Mouse (Mus musculus): ENCODE data around the gene Colq.

The Colq gene

GRCm38 (mm10) chr14:31525040-31525810, 65.9 kb downstream of the Colq start:
- DNase-seq, result no peak

GRCm38 (mm10) chr14:31521318-31521717, 69.8 kb downstream of the Colq start:
- DNase-seq, result no peak

DNA sequence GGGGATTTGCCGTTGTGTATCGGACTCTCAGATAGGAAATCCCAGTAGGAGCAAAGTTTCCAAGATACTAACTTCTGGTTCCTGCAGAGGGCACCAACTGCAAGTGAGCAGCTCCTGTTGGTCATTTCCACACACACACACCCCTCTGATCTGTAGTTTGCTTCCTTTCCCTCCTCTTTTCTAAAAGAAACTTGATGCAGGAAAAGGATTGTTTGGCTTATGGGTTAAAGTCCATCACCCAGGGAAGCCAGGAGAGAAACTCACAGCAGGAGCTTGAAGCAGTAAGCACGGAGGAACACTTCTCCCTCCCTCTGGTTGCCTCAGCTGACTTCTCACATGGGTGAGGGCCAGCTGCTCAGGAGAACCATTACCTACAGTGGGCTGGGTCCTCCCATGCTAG, 72.0 kb downstream of the Colq start:
- no peak for DNase-seq

DNA sequence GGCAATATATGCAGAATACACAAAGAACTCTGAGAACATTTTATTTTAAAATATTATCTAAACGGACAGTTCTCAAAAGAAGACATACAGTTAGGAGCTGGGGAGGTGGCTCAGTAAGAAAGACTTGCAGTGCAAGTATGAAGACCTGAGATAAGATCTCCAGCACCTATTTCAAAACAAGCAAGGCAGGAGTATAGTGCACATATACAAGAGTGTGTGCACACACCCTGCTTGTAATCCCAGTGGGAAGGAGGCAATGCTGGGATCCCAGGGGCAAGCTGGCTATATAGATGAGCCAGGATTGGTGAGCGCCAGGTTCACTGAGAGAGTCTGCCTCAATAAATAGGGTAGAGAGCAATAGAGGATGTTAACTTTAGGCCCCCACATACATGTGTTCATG, 75.2 kb downstream of the Colq start:
- no peak for DNase-seq

- DNase-seq, result no peak
These were observed 80.8 kb downstream of the Colq start for GRCm38 (mm10) chr14:31510322-31510721.

DNA sequence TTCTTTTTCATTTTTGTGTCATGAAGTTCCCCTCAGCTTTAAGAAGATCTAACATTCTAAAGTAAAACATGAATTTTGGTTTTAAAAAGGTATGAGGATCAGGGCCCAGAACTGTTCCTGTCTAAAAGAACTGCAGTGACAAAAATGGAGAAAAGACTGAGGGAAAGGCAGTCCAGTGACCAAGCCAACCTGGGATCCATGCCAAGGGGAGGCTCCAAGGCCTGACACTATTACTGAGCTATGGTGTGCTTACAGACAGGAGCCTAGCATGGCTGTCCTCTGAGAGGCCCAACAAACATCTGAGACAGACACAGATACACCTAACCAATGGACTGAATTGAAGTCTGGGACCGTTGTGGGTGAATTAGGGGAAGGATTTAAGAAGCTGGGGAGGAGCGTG, 81.2 kb downstream of the Colq start:
- DNase-seq, result no peak

DNA sequence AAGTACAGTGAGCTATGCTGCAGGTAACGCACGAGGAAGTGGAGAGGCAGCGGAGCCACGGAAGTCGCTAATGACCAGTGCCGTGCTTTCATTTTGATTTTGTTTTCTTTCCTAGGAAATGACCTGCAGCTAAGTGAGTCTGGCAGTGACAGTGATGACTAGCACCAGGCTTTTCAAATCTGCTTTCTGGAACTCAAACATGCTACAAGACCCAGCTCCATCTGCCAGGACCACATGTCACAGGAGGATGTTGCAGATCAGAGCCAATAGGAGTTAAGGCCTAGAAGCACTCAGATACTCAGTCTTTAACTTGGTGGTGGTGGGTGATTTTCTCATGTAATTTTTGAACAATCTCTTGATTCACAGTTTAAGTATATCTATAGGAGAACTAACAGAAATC, 84.7 kb downstream of the Colq start:
- no peak for DNase-seq

GRCm38 (mm10) chr14:31503406-31503805, 87.7 kb downstream of the Colq start:
- no peak for DNase-seq

DNA sequence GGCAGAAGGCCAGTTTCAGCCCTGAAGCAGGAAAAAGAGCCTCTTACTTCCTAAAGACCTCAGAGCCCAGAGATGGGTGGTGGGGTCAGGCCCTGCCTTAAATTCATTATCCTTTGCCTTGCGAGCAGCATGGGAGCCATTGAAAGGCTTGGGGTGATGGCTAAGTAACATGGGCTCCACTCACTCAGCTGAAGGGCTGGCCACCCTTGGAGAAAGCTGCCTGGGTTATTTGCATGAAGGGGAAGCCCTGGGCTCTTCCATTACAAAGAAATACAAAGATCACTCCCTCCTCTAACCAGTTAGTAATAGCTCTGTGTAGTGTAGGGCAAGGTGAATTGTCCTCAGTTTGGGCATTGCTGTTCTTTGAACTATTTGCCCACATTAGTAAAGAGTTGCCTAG, 91.6 kb downstream of the Colq start:
- DNase-seq, result no peak

GRCm38 (mm10) chr14:31496241-31496646, 94.9 kb downstream of the Colq start:
- DNase-seq, result peak; percentile 14

DNA sequence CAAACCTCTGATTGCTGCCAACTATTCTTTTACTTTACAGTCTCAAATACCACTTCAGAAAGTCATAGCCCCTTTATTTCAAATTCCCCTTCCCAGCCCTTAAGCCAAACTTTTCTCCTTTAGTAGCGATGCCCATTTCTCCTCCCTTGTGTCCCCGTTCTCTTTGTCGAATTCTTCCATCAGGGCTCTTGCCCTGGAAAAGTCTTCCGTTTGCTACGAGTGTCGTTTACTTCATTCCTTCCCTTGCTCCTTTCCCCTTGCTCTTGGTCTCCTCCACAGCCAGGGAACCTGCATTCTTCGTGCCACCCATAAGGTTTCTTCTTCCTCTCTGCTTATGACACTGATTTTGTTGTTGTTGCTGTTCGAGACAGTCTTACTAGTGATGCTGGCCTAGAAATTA, 95.6 kb downstream of the Colq start:
- peak; percentile 14 for DNase-seq

DNA sequence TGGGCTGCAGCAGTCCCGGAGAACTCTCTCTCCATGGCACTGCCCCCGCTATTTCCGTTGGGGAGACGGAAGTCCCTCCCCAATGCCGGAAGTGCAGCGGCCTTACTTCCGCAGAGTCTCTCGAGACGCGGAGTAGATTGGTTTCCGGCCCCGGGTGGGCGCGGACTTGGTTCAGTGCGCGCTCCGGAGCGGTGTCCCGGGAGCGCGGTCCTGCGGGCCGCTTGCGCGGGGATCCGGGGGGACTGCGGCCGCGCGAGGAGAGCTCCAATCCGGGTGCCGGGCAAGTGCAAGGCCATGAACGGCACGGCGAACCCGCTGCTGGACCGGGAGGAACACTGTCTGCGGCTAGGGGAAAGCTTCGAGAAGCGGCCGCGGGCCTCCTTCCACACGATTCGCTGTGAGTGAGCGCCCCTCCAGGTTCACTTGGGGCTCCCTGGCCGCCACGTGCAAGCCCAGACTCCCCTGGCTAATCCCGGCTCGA, 96.1 kb downstream of the Colq start, which contains the start of gene Mettl6:
Mettl6 (minus strand) TSS at position 66 of the 481 bp plus-strand sequence.
- DNase-seq, result peak; percentile 95

DNA sequence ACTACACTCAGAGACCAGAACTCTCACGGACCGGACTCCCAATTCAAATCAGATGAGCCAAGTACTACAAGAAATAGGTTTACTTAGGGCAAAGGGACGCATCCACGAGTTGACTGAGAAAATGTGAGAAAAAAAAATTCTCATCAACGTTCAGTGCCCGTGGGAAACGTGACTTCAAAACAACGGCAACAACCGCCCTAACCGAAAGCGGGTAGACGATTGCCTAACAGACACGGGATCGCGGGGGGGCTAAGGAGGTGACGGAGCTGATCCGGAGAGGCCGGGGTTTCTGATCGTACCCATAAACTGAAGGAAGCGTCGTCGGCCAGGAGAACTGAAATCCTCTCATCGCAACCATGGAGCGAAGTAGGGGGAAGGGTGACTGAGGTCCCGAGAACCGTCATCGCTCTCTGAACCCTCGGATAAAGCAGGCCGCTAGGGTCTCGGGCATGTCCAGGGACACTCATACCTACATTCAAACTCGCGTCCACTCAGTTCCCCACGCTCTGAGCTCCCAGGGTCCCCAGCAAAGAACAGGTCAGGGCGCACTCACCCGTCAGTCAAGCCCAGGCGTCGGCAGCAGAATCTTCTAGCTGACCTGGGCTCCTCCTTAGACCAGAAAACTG, 96.7 kb downstream of the Colq start, which contains the start of gene Eaf1:
Eaf1 (plus strand) TSS at position 51 of the 626 bp plus-strand sequence.
- no peak for DNase-seq

DNA sequence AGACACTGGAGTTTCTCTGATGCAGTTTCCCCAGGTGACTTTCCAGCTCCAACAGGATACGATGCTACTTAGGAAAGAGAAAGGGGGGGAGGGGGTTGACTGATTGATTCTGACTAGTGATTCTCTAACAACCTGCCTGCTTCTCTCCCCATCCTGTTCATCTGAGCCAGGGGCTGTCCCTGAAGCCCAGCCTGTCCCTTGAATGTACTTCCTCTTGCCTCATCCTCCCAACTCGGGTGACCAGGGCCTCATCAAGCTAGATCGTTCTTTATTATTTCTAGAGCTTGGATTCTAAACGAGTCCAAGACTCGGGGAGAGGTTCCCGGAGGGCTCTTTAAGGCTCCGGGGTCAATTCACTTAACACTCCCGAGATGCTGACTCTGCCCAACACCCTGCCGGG, 97.2 kb downstream of the Colq start:
- no peak for DNase-seq

DNA sequence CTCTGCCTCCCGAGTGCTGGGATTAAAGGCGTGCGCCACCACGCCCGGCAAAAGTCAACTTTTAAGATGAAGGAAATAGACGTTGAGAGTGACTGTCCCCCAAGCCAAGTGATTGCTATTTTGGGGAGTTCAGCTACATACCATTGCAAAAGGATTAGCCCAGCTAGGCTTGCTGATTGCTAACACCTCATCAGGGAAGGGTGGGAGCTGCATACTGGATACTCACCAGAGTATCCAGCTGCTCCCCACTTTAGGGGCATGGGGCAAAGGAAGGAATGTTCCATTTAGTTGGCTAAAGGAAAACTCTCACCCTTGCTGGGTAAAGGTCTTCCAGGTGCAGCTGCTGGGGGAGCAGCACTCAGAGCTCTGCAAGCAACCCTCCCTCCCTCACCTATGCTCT, 103.1 kb downstream of the Colq start:
- DNase-seq, result no peak

DNA sequence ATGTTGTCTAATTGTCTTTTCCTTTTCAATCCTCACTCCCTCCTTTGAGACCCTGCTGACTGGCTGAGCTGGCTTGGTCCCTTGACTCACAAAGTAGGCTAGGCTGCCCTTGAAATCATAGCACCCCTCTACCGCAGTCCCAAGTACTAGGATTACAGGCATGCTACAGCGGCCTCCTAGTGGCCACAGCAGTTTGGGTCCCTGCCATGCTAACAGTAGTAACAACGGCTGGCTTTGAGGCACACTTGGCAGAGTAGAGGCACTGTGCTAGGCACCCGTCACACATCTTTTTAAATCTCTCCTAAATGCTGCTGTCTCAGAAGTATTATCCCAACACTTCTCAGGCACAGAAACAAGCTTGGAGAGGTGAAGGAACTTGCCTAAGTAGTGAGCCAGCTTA, 104.7 kb downstream of the Colq start:
- no peak for DNase-seq

DNA sequence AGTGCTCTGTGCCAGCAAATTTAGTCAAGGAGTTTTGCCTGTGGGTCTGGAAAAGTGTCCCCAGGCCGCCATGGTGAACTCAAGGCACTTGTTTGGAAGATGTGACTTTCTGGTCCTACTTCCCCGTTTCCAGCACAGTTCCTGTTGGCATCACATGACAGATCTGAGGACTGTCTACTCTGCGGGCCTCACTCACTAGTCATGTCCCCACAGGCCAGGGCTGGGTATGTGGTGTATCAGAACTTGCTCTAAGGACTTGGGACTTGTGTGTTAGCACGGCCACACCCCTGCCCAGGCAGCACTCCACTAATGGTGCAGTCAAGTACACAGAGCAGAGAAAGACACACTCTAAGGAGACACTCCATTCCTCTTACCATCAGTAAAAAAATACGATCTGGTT, 108.7 kb downstream of the Colq start:
- no peak for DNase-seq

DNA sequence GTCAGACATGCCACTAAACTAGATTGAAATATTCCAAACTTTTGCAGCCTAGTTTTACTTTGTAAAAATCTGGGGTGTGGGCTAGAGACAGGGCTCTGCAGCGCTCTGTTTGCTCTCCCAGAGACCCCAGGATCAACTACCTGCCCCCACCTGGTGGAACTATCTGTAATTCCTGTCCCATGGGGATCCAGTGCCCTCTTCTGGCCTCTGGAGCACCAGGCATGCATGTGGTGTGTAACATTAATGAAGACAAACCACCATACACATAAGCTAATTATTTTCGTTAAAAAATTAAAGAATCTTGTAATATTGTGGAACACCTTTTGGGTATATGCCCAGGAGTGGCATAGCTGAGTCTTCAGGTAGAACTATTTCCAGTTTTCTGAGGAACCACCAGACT, 117.8 kb downstream of the Colq start:
- DNase-seq, result no peak

Data from retina, postnatal 1 day (tissue).